Mouse (Mus musculus) kidney, postnatal 0 days (tissue): ENCODE data around the gene Rhbdd1. TPM values are rescaled to one million over a fixed set of nuclear protein-coding genes. Genes with fewer than 3 reads are reported as not detected.
A peak's percentile ranks its signal among the peaks of the same experiment; 100 is the strongest.

Source experiments
- ATAC-seq: fragments of 200-750 bp; cut with Nextera tagmentation; replicated peaks from 2 replicates; pipeline ENCODE4 v1.8.0; 2017; ENCODE audit warnings: low read depth, moderate number of reproducible peaks, moderate TSS enrichment, moderate library complexity; ENCODE audit not compliant: low FRiP score
- DNase-seq: peaks from one replicate; pipeline ENCODE4 v3.0.0-alpha.2; 2016; ENCODE audit warnings: low spot score
- H3K27ac ChIP-seq: fragments of 300-500 bp; sonication (generic); 2 replicates; pipeline ENCODE4 v1.5.1; 2014; ENCODE audit warnings: mild to moderate bottlenecking
- H3K27me3 ChIP-seq: fragments of 300-500 bp; sonication (generic); 2 replicates; pipeline ENCODE4 v1.6.1; 2014; ENCODE audit warnings: low read length, mixed read lengths; ENCODE audit not compliant: insufficient read depth
- H3K36me3 ChIP-seq: fragments of 300-500 bp; sonication (generic); 2 replicates; pipeline ENCODE4 v1.6.1; 2014; ENCODE audit warnings: low read length, mixed read lengths; ENCODE audit not compliant: insufficient read depth
- H3K4me1 ChIP-seq: fragments of 300-500 bp; sonication (generic); replicated peaks from 2 replicates; pipeline ENCODE4 v1.6.1; 2014; ENCODE audit warnings: antibody characterized with exemption, low read length, mixed read lengths; ENCODE audit not compliant: insufficient read depth
- H3K4me2 ChIP-seq: fragments of 300-500 bp; sonication (generic); 2 replicates; pipeline ENCODE4 v1.6.1; 2014; ENCODE audit warnings: mild to moderate bottlenecking, low read length, moderate library complexity, mixed read lengths
- H3K4me3 ChIP-seq: fragments of 300-500 bp; sonication (generic); replicated peaks from 2 replicates; pipeline ENCODE4 v1.5.1; 2014; ENCODE audit warnings: low read depth, low read length
- H3K9ac ChIP-seq: fragments of 300-500 bp; sonication (generic); 2 replicates; pipeline ENCODE4 v1.6.1; 2014; ENCODE audit warnings: low read depth, low read length
- H3K9me3 ChIP-seq: fragments of 300-500 bp; sonication (generic); replicated peaks from 2 replicates; pipeline ENCODE4 v1.6.1; 2016; ENCODE audit warnings: low read length, inconsistent platforms, mixed read lengths
- CTCF ChIP-seq: IDR thresholded peaks from 2 replicates; pipeline ENCODE4 v1.5.1; 2016; ENCODE audit warnings: antibody characterized with exemption, low read depth, mild to moderate bottlenecking, moderate library complexity
- WGBS: fragments of 180-500 bp; shearing (Covaris S2); extraction: QIAGEN DNeasy Blood & Tissue Kit; methylation state at CpG from one replicate; pipeline ENCODE4 v1.1.7; 2014; 5-methylcytosine and 5-hydroxymethylcytosine counted together
- polyA plus RNA-seq: library from polyadenylated mRNA; unstranded; fragments of >200 nt; fragmentation: Nextera tagmentation; extraction: Ambion mirVana; gene quantifications from 2 replicates; pipeline ENCODE4 v1.2.1, GENCODE M21; 2015

Gene Rhbdd1
- polyA plus RNA-seq, 1 experiment from 2014 or later: 8.0 TPM

GRCm38 (mm10) chr1:82468872-82469271 is 152.6 kb downstream of the Rhbdd1 start:
- Histone ChIP-seq H3K4me2 (no peak overlapping the region), H3K9ac (no peak overlapping the region), H3K4me1 (no peaks in the 10 kb centered on the region), H3K27me3 (no peaks in the 10 kb centered on the region), H3K4me3 (no peak overlapping the region), H3K27ac (no peak overlapping the region), H3K9me3 (no peaks in the 10 kb centered on the region), H3K36me3 (no peaks in the 10 kb centered on the region)
- ATAC-seq: no peak
- no peak for DNase-seq
- 68% methylated on average over 6 of the region's 6 CpGs for WGBS
- no peak for TF ChIP-seq CTCF

DNA sequence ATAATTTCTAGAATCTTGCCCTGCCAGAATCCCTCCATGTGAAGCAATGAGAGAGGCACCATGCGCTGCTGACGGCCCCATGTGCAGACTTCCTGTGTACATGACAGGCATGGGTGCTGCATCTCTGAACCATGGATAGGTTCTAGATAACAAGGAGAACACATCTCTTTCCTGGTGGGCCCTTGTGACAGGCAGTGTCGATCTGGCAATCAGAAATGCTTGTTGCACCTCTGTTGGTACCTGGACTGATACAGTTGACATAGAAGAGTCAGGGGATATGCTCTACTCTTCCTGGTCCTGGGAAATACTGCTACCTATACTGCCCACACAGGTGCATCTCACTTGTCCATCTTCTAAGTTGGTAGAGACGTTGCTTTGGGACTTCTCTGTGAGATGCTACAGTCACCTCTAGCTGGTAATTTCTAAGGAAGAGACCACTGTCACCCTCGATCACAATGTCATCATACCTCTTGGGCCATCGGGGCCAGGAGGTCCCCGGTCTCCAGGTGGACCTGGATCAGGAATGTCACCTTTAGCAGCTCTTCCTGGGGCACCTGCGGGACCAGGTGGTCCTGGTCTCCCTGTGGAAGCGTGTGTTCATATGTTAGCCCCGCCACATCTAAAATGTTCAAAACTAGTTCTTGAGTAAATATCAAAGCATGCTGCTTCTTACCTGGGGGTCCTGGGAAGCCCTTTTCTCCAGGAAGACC is 154.4 kb downstream of the Rhbdd1 start:
- no peaks in the 10 kb centered on the region for H3K27me3 ChIP-seq
- no peak overlapping the region for H3K27ac ChIP-seq
- no peaks in the 10 kb centered on the region for H3K9me3 ChIP-seq
- TF ChIP-seq CTCF: no peak
- no peak for DNase-seq
- H3K4me1 ChIP-seq: peaks cover 7% of the 10 kb centered on the region; the same call in 1 of the 2 replicates
- H3K36me3 ChIP-seq: no peaks in the 10 kb centered on the region
- no peak overlapping the region for H3K4me2 ChIP-seq
- ATAC-seq: no peak
- 94% methylated on average over 10 of the region's 10 CpGs for whole genome bisulfite sequencing
- no peak overlapping the region for H3K4me3 ChIP-seq
- no peak overlapping the region for H3K9ac ChIP-seq

DNA sequence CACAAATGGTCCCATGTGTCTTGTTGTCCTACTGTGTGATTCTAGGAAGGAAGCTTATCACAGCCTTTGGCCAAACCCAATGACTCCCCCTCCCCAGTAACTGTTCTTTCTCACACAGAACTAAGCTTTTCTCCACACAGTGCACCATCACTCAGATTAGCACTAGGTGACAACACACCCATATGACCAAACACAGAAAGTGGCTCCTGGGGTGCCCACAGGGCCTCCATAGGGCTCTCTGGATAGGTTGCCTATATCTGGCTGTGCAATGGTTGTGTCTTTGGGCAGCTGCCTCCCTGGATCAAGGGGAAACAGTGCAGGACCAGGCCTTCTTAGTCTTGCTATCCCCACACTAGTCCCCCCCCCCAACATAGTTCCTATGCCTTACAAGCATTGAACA is 157.2 kb downstream of the Rhbdd1 start:
- ATAC-seq: no peak
- Histone ChIP-seq H3K27ac (no peak overlapping the region), H3K9ac (no peak overlapping the region), H3K27me3 (no peaks in the 10 kb centered on the region), H3K4me3 (no peak overlapping the region), H3K4me2 (no peak overlapping the region), H3K36me3 (no peaks in the 10 kb centered on the region), H3K9me3 (no peaks in the 10 kb centered on the region), H3K4me1 (peaks cover 7% of the 10 kb centered on the region; the same call in 1 of the 2 replicates)
- DNase-seq: no peak
- no peak for TF ChIP-seq CTCF

- H3K27me3 ChIP-seq: no peaks in the 10 kb centered on the region
- WGBS: 18% methylated on average over 4 of the region's 4 CpGs
- no peak overlapping the region for H3K27ac ChIP-seq
- no peak overlapping the region for H3K4me2 ChIP-seq
- peaks cover 7% of the 10 kb centered on the region; the same call in 1 of the 2 replicates for H3K4me1 ChIP-seq
- H3K9ac ChIP-seq: no peak overlapping the region
- H3K9me3 ChIP-seq: no peaks in the 10 kb centered on the region
- ATAC-seq (no peak), DNase-seq (peak; percentile 46)
- H3K4me3 ChIP-seq: no peak overlapping the region
- TF ChIP-seq CTCF: no peak
- no peaks in the 10 kb centered on the region for H3K36me3 ChIP-seq
Observed at GRCm38 (mm10) chr1:82474461-82474961, 158.3 kb downstream of the Rhbdd1 start.

DNA sequence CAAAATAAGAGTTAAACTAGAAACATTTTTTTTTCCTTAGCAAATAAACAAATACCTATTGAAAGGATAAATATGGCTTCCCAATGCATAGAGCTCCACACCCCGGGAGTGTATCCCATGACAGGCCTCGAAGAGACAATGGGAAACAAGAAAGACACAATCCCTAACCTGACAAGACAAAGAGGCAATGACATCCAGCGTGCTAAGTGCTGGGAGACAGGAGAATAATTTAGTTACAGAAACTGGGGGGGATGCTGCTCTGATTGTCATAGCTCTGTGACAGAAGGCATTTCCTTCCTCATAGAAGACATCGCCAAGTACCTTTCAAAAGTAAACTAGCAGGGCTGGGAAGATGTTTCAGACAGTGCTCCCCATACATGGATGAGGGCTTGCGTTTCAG is 159.0 kb downstream of the Rhbdd1 start:
- WGBS: 74% methylated on average over 5 of the region's 5 CpGs
- peaks cover 7% of the 10 kb centered on the region; the same call in 1 of the 2 replicates for H3K4me1 ChIP-seq
- H3K27ac ChIP-seq: no peak overlapping the region
- no peaks in the 10 kb centered on the region for H3K27me3 ChIP-seq
- H3K9ac ChIP-seq: no peak overlapping the region
- H3K36me3 ChIP-seq: no peaks in the 10 kb centered on the region
- no peaks in the 10 kb centered on the region for H3K9me3 ChIP-seq
- no peak for TF ChIP-seq CTCF
- DNase-seq (peak; percentile 5), ATAC-seq (no peak)
- no peak overlapping the region for H3K4me3 ChIP-seq
- H3K4me2 ChIP-seq: no peak overlapping the region

DNA sequence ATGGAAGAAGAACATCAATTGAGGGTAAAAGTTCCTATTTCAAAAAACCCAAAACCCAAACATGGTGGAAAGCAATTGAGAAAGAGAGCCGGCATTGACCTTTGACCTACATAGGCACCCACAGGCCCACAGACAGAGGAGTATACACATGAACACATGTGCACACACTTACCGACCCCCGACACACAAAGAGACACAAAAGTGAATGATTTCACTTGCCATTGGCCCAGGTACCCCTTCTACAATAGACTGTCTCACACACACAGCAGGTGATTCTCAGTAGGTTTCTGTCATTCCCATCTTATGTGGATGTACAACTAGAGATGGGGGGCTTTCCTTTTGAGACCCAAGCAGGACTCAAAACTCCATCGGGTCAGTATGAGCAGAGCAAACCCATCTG is 159.6 kb downstream of the Rhbdd1 start:
- DNase-seq: no peak
- Histone ChIP-seq H3K9ac (no peak overlapping the region), H3K9me3 (no peaks in the 10 kb centered on the region), H3K4me1 (peaks cover 7% of the 10 kb centered on the region; the same call in 1 of the 2 replicates), H3K4me2 (no peak overlapping the region), H3K4me3 (no peak overlapping the region), H3K27ac (no peak overlapping the region), H3K36me3 (no peaks in the 10 kb centered on the region), H3K27me3 (no peaks in the 10 kb centered on the region)
- ATAC-seq: no peak
- TF ChIP-seq CTCF: no peak
- 71% methylated on average over 4 of the region's 4 CpGs for WGBS
